Mouse (Mus musculus): ENCODE data around the gene Nedd4. TPM values are rescaled to one million over a fixed set of nuclear protein-coding genes. Genes with fewer than 3 reads are reported as not detected.

Gene Nedd4
- total and polyA plus RNA-seq, 3 experiments, result 167 to 583 (median 216) TPM

GRCm38 (mm10) chr9:72741206-72741605 lies 79.1 kb downstream of the Nedd4 start:
- no peak for DNase-seq (ENCODE audit: low read depth, low spot score)
- Histone ChIP-seq H3K27ac (ENCODE audit: control insufficient read depth, low read depth, low read length) (no peak overlapping the region), H3K36me3 (ENCODE audit: control insufficient read depth in 1 of 2, insufficient read depth in 2 of 2, low read length in 2 of 2) (peaks cover 0 to 50% of the 10 kb centered on the region in 2 experiments; a peak in 2 of 4 replicates), H3K4me3 (ENCODE audit: control insufficient read depth in 1 of 2, insufficient read depth in 1 of 2, low read depth in 2 of 2, low read length in 2 of 2) (no peak overlapping the region), H3K9me3 (replicated peaks; ENCODE audit: insufficient read depth, low read length) (no peaks in the 10 kb centered on the region), H3K79me2 (ENCODE audit: control insufficient read depth, insufficient read depth, low read length, poor library complexity) (no peaks in the 10 kb centered on the region), H3K9ac (ENCODE audit: control insufficient read depth, low read depth, low read length, poor library complexity, severe bottlenecking) (no peak overlapping the region), H3K4me1 (ENCODE audit: control insufficient read depth in 1 of 2, insufficient read depth in 2 of 2, low read length in 2 of 2) (no peaks in the 10 kb centered on the region), H3K27me3 (ENCODE audit: control insufficient read depth in 1 of 2, insufficient read depth in 2 of 2, low read length in 2 of 2) (no peaks in the 10 kb centered on the region)
- TF ChIP-seq ZNF384 (IDR thresholded peaks at IDR 0.05; ENCODE audit: low read depth, low read length) (no peak), POLR2AphosphoS5 (IDR thresholded peaks at IDR 0.05; ENCODE audit: borderline replicate concordance, low read depth, low read length) (no peak), ZMIZ1 (IDR thresholded peaks at IDR 0.05; ENCODE audit: low read depth, low read length) (no peak), USF1 (IDR thresholded peaks at IDR 0.05; ENCODE audit: low read depth, low read length) (no peak), CHD2 (IDR thresholded peaks at IDR 0.05; ENCODE audit: low read length) (no peak), MYB (IDR thresholded peaks at IDR 0.05; ENCODE audit: low read depth, low read length) (no peak), GABPA (IDR thresholded peaks at IDR 0.05; ENCODE audit: low read depth, low read length) (no peak), ZKSCAN1 (IDR thresholded peaks at IDR 0.05; ENCODE audit: low read depth, low read length) (no peak), MXI1 (IDR thresholded peaks at IDR 0.05; ENCODE audit: low read depth, low read length) (no peak), ZC3H11A (IDR thresholded peaks at IDR 0.05; ENCODE audit: low read depth, low read length) (no peak), TCF12 (IDR thresholded peaks at IDR 0.05; ENCODE audit: low read depth, low read length) (no peak), USF2 (IDR thresholded peaks at IDR 0.05; ENCODE audit: borderline replicate concordance in 1 of 2, insufficient read depth in 1 of 2, low read depth in 1 of 2, low read length in 2 of 2) (no peak), MEF2A (IDR thresholded peaks at IDR 0.05; ENCODE audit: extremely low read depth, insufficient replicate concordance, low read depth, low read length, poor library complexity, severe bottlenecking) (no peak), NRF1 (IDR thresholded peaks at IDR 0.05; ENCODE audit: insufficient read depth, low read depth, low read length, poor library complexity, severe bottlenecking) (no peak), MAFK (IDR thresholded peaks at IDR 0.05; ENCODE audit: borderline replicate concordance, low read depth, low read length) (no peak), SMC3 (IDR thresholded peaks at IDR 0.05; ENCODE audit: low read depth, low read length) (no peak)

- no peak overlapping the region for H3K4me3 ChIP-seq (ENCODE audit: control insufficient read depth in 1 of 2, insufficient read depth in 1 of 2, low read depth in 2 of 2, low read length in 2 of 2)
- TF ChIP-seq ELF1 (IDR thresholded peaks at IDR 0.05; ENCODE audit: low read depth, low read length) (no peak), POLR2A (IDR thresholded peaks at IDR 0.05; ENCODE audit: control insufficient read depth in 1 of 2, insufficient read depth in 1 of 2, low read depth in 1 of 2, low read length in 2 of 2, poor library complexity in 1 of 2) (no peak), SMC3 (IDR thresholded peaks at IDR 0.05; ENCODE audit: low read depth, low read length) (no peak), ZNF384 (IDR thresholded peaks at IDR 0.05; ENCODE audit: low read depth, low read length) (no peak), E2F4 (IDR thresholded peaks at IDR 0.05; ENCODE audit: borderline replicate concordance, low read depth, low read length) (no peak), USF2 (IDR thresholded peaks at IDR 0.05; ENCODE audit: borderline replicate concordance in 1 of 2, insufficient read depth in 1 of 2, low read depth in 1 of 2, low read length in 2 of 2) (no peak), GATA1 (IDR thresholded peaks at IDR 0.05; ENCODE audit: low read depth, low read length) (no peak), ZMIZ1 (IDR thresholded peaks at IDR 0.05; ENCODE audit: low read depth, low read length) (no peak), GABPA (IDR thresholded peaks at IDR 0.05; ENCODE audit: low read depth, low read length) (no peak), SIN3A (IDR thresholded peaks at IDR 0.05; ENCODE audit: low read length) (no peak), ZKSCAN1 (IDR thresholded peaks at IDR 0.05; ENCODE audit: low read depth, low read length) (no peak), POLR2AphosphoS2 (IDR thresholded peaks at IDR 0.05; ENCODE audit: low read length) (no peak; the same call in 1 of the 2 replicates)
- no peaks in the 10 kb centered on the region for H3K9me3 ChIP-seq (replicated peaks; ENCODE audit: insufficient read depth, low read length)
- H3K9ac ChIP-seq (ENCODE audit: control insufficient read depth, low read depth, low read length, poor library complexity, severe bottlenecking), result no peak overlapping the region
- H3K27me3 ChIP-seq (ENCODE audit: control insufficient read depth in 1 of 2, insufficient read depth in 2 of 2, low read length in 2 of 2), result no peaks in the 10 kb centered on the region
- no peak for DNase-seq (ENCODE audit: low read depth, low spot score)
- no peaks in the 10 kb centered on the region for H3K79me2 ChIP-seq (ENCODE audit: control insufficient read depth, insufficient read depth, low read length, poor library complexity)
- no peak overlapping the region for H3K27ac ChIP-seq (ENCODE audit: control insufficient read depth, low read depth, low read length)
- H3K4me1 ChIP-seq (ENCODE audit: control insufficient read depth in 1 of 2, insufficient read depth in 2 of 2, low read length in 2 of 2), result no peaks in the 10 kb centered on the region
- peaks cover 0 to 25% of the 10 kb centered on the region in 2 experiments; a peak in 2 of 4 replicates for H3K36me3 ChIP-seq (ENCODE audit: control insufficient read depth in 1 of 2, insufficient read depth in 2 of 2, low read length in 2 of 2)
Observed at GRCm38 (mm10) chr9:72746278-72746677, 84.1 kb downstream of the Nedd4 start.
